Comparison of ENCODE assay signal across 21 mouse cellular contexts in the genomic region with DNA sequence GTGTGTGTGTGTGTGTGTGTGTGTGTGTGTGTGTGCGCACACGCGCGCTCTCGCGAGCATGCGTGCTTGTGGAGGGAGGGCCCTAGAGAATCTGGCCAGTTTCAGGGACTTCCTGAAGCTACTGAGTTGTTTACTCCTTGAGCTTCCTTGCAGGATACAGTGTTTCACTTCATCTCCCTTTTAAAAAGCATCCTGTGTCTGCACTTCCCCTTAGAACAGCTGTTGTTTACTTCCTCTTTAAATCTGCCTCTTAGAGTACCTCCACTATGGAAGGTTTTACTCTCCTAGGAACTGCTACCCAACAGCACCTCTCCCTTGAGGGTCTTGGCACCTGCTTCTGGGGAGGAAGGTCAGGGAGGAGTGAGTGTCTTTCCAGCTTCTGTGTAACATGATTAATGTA. TPM values are rescaled to one million over a fixed set of nuclear protein-coding genes. Genes with fewer than 3 reads are reported as not detected.
DNase-seq lines count a peak whose midpoint lies in the region; ATAC-seq lines count a peak whose summit lies in the region.
"Had no signal": no experiment of that assay in that cellular context is flagged by ENCODE, and none has a peak within 500 bp of the region (broad histone marks: within the 10 kb centered on the region; RNA-seq: fewer than 3 reads in every experiment).

No protein-coding gene starts in this region.

- peak; percentile 55 for ATAC-seq in granulocyte monocyte progenitor cell, adult 5-6 weeks (replicated peaks; ENCODE audit: poor library complexity, severe bottlenecking)
- ATAC-seq: activated CD4-positive, CD25-positive, alpha-beta regulatory T cell, adult 4 months; forebrain, embryonic 14.5 days; forebrain, embryonic 16.5 days; Patski had no signal

- peak; percentile 19 for DNase-seq in testis, postnatal 10 days (ENCODE audit: low spot score)
- no peak for DNase-seq in testis, postnatal 14 days (ENCODE audit: low spot score)
- DNase-seq in frontal cortex, postnatal 36 days (ENCODE audit: low spot score in 2 of 2) = no peak
- DNase-seq in cerebellum, postnatal 10 days = no peak
- DNase-seq: adrenal gland, adult 8-10 months; adrenal gland, postnatal 14 days; adrenal gland, postnatal 36 days; cerebellum, adult 11-12 months; cerebellum, adult 2 months; cerebellum, adult 9-10 months; cerebellum, postnatal 14 days; cerebellum, postnatal 36 days; embryo, embryonic 11 days had no signal

RNA-seq across cellular contexts. Expression of a gene that starts 55.2 kb away (rescaled TPM):
- not detected in 2 replicates for total RNA-seq in granulocyte monocyte progenitor cell, adult 5-6 weeks (2014; fragmentation: Nextera tagmentation)
- not detected in 2 replicates for total RNA-seq in granulocyte monocyte progenitor cell, adult 5-6 weeks (2017)
- total RNA-seq: adrenal gland, adult 18-20 months; adrenal gland, adult 8-10 months; adrenal gland, postnatal 14 days; adrenal gland, postnatal 36 days; common myeloid progenitor, adult 5-6 weeks; ES-E14 had no signal
